Mouse (Mus musculus) frontal cortex, adult 2 months (tissue): Measurements from ENCODE around the gene Mon2. TPM values are rescaled to one million over a fixed set of nuclear protein-coding genes. Genes with fewer than 3 reads are reported as not detected.
A peak's percentile ranks its signal among the peaks of the same experiment; 100 is the strongest.

Experiments used
- DNase-seq, 2 experiments: peaks; one replicate each; pipeline ENCODE4 v3.0.0; 2022; ENCODE audit warnings: low spot score in 1 of 2; ENCODE audit errors: extremely low spot score in 1 of 2
- polyA plus RNA-seq: library from polyadenylated mRNA; depleted of rRNA; stranded (reverse); fragments of >200 nt; gene quantifications from 2 replicates; pipeline ENCODE4 v1.2.3, GENCODE M21; 2012

Mon2 gene
- polyA plus RNA-seq, 1 experiment: 54.6 TPM

DNA sequence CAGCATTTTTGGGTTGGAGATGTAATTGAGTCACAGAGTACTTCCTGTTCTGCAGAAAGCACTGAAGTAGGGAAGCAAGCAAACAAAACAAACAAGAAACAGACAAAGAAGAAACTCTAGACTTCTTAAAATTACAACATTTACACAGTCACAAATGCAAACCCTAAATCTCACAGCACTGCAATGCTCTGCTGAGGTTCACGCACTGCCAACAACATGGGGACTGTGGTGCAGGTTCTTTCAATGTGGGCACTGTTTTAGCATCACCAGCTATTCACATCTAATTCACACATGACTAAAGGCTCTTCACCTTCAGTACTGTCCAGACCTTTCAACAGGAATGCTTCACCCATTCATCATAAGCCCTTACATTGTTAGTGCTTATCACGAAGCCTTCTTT, 13.3 kb downstream of the Mon2 start:
- DNase-seq: no peak

GRCm38 (mm10) chr10:123060831-123061230, 15.5 kb downstream of the Mon2 start:
- no peak for DNase-seq

- no peak for DNase-seq
Measured at GRCm38 (mm10) chr10:123057082-123057481, 19.2 kb downstream of the Mon2 start.

GRCm38 (mm10) chr10:123056463-123056862, 19.8 kb downstream of the Mon2 start:
- DNase-seq: no peak

DNA sequence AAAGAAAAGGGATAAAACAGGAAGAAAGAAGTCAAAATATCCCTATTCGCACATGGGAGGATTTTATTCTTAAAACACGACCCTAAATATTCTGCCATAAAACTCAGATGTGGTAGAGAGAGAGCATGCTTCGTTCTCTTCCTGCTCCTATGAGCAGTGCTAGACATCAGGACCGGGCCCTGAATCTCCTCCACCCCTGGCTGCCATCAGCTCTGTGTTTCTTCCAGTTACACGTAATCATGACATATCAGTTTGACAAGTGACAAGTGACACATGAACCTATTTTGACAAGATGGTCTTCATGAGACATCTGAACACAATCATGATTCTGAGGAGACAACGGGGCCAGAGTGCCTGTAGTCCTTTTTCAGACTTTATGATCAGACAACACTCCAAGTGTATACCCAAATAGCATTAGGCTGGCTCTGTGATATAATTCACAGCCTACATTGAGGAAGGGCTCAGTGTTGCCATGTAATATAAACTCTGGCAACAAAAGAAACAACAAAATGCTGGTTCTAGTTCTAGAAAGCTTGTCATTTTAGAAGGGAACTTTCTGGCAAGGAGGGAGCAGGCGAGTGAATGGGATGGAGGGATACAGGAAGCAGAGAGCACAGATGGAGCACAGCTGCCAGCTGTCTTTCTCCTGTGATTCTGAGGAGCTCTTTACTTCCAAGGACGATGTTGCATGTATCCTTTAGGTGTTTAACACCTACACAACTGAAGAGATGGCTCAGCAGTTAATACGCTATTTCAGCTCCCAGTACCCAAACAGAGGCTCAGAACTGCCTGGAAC, 20.9 kb downstream of the Mon2 start:
- peak in 1 of 2 experiments; percentile 53 for DNase-seq

DNA sequence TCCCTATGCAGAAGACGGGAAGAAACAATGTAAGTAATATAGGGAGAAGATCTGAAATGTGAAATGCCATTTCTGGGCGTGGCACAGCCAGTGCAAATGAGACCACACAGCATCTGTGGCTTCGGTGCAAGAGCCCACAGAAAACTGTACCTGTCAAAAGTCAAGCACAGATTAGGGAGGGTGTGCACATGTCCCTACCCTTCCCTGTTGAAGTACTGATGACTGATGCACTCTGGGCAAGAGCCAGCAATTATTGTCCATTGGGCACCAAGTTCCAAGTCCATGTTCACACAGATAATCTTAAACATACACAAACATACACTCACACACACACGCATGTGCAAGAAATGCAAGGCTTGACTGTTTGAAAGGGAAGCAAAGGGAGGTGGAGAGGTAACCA, 22.7 kb downstream of the Mon2 start:
- DNase-seq: no peak

GRCm38 (mm10) chr10:123052021-123052420, 24.3 kb downstream of the Mon2 start:
- no peak for DNase-seq

GRCm38 (mm10) chr10:123048730-123049129, 27.6 kb downstream of the Mon2 start:
- no peak for DNase-seq

GRCm38 (mm10) chr10:123039936-123040335, 36.4 kb downstream of the Mon2 start:
- DNase-seq: no peak

DNA sequence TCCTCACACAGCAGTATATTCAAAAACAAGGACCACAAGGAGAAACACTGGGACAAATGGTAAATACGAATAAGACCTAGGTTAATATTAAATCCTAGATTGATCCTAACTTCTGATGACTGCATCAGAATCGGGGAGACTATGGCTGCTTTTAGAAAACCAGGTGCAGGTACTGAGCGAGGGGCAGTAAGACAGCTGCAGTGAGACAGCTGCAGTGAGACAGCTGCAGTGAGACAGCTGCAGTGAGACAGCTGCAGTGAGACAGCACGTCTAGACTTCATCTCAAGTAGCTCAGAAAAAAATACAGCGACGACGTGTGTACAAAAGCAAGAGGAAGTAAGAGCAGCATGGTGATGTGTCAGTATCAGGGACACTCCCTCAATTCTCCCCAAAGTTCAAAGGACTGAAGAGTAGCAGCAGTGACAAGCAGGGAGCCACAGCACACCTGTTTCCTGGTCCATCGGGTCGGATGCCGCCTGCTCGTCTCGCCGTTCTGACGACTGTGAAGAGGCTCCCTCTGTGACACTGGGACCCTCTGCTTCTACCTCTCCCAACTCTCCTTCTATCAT, 44.1 kb downstream of the Mon2 start:
- no peak for DNase-seq

DNA sequence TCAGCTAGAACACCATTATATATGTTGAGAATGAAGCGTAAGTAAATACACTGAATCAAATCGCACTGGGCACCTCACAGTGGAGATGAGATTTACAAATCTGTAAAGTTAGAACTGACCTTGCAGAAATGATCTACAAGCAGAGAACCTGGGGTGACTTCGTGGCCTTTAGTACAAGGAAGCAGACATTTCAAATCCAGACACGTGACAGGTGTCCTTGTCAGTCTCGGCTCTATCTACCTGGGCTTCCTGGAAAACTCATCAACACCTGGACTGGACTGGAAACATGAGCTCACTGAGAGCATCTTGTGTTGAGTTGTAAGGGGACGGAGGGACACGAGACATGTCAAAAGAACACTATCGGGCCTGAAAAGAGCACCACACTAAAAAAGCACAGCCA, 44.9 kb downstream of the Mon2 start:
- DNase-seq: no peak

DNA sequence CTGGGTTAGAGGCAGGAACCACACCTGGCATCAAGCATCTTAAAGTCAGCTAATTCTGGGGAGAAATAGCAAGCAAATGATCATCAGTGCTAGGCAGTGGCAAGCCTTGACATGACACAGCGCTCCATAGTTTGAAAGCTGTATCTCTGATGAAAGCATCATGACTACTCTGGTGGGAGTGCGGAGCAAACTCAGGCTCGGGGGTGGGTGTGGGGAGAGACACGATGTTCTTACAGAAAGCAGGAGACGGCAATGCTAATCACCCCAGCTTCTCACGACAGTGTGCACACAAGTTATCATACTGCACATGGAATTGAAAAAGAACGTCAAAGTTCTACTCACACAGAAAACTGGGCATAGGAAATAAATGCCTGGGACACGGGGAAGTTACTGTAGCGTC, 45.7 kb downstream of the Mon2 start:
- peak; percentile 45 to 61 for DNase-seq

- no peak for DNase-seq
Measured at GRCm38 (mm10) chr10:123028949-123029348, 47.4 kb downstream of the Mon2 start.

GRCm38 (mm10) chr10:123026736-123027135, 49.6 kb downstream of the Mon2 start:
- DNase-seq: peak in 1 of 2 experiments; percentile 22

DNA sequence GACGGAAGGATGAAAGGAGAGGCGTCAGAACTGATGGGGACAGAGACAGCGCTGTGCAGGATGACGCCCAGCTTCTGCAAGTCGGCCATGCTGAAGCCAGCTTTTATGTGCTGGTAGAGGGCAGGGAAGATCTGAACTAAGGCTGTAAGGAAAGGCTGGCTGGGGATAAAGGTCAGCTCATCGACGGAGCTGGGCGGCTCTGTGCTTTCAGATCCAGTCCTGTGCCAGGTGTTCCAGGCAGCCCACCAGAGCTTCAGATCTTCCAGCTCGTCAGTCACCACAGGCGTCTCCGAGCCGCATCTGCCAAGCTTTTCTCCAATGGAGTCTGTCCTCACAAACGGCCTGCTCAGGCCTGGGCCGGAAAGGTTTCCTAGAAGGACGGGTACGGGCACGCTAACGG, 62.9 kb downstream of the Mon2 start:
- no peak for DNase-seq

DNA sequence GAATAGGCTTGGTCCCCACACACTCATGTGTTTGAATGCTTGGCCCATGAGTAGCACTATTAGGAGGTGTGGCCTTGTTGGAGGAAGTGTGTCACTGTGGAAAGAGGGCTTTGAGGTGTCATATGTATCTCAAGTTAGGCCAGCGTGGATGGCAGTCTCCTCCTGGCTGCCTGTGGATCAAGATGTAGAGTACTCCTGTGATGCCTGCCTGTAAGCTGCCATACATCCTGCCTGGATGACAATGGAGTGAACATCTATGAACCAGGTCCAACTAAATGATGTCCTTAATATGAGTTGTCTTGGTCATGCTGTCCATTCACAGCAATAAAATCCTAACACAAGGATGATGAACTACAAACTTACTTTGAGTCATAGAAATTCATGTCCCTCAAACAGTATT, 64.9 kb downstream of the Mon2 start:
- no peak for DNase-seq

GRCm38 (mm10) chr10:123005237-123006185, 70.8 kb downstream of the Mon2 start:
- peak in 1 of 2 experiments; percentile 58 for DNase-seq

- DNase-seq: no peak
Measured at GRCm38 (mm10) chr10:123004475-123005236, 71.6 kb downstream of the Mon2 start.

- no peak for DNase-seq
Measured at GRCm38 (mm10) chr10:123001985-123002384, 74.3 kb downstream of the Mon2 start.

DNA sequence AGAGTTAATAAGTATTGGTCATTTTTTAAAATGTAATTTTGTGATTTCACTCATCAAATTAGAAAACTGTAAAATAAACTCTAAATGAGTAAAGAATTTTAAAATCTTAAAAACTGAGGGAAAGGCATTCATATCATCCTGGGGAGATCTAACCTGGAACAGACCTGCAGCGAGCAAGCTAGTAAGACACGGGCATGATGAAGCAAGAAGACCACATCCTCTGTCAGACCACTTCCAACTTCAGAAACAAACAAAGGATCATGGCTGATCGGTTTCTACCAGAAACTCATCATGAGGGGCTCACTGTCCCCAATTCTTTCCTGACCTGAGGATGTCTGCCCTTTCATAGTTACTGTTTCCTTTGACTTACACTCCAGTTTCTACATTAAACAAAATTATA, 74.9 kb downstream of the Mon2 start:
- no peak for DNase-seq
